In the genomic region with DNA sequence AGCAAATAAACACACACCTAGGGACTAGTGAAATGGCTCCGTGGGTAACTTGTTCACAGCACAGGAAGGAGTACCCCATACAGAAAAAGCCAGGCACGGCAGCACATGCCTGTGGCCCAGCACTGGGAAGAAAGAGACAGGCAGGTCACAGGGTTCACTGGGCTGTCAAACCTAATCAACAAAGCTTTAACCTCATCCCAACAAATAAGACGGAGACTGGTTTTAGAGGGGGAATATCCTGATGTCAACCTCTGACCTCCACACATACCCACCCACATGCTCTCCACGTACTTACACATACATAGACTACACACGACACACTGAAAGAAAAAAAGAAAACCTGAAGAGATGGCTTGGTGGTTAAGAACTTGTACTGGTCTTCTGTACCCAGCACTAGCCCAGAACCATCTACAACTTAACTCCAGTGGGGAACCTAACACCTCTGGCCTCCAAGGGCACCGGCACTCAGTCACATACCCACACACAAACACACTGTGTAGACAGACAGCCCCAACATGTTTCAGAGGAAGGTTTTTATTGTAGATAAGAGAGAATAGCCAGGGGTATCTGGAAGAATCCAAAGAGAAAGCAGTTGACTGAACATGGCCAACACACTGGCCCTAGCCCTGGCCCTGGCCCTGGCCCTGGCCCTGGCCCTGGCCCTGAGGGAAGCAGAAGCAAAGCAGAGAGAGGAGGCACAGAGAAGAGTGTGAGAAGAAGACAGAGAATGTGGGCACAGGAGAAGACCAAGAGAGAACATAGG, we compare ENCODE assay signal across 23 mouse cellular contexts. TPM values are rescaled to one million over a fixed set of nuclear protein-coding genes. Genes with fewer than 3 reads are reported as not detected.
A peak's percentile ranks its signal among the peaks of the same experiment; 100 is the strongest.
DNase-seq lines count a peak whose midpoint lies in the region; ATAC-seq and TF ChIP-seq lines count a peak whose summit lies in the region.
"Had no signal": no experiment of that assay in that cellular context is flagged by ENCODE, and none has a peak within 500 bp of the region (broad histone marks: within the 10 kb centered on the region; RNA-seq: fewer than 3 reads in every experiment).

No protein-coding gene starts in this region.

- no peak overlapping the region for H3K4me3 ChIP-seq in liver, embryonic 12.5 days
- H3K4me3 ChIP-seq in liver, postnatal 0 days (ENCODE audit: low read depth, low read length): no peak overlapping the region
- H3K4me3 ChIP-seq: forebrain, embryonic 15.5 days; heart, embryonic 15.5 days; limb, embryonic 10.5 days; limb, embryonic 15.5 days; lung, embryonic 15.5 days; midbrain, embryonic 13.5 days had no signal

- 0 out of 2 replicates have a peak overlapping the region, but pooled peaks have one; percentile 5 for H3K4me2 ChIP-seq in liver, embryonic 12.5 days
- H3K4me2 ChIP-seq in liver, postnatal 0 days (ENCODE audit: low read depth, low read length): no peak overlapping the region
- H3K4me2 ChIP-seq: forebrain, embryonic 15.5 days; heart, embryonic 15.5 days; limb, embryonic 15.5 days; lung, embryonic 15.5 days; midbrain, embryonic 13.5 days had no signal

- 53% methylated on average over 6 of the region's 6 CpGs for WGBS in liver, embryonic 12.5 days (ENCODE audit: insufficient replicate concordance)
- 56% methylated on average over 6 of the region's 6 CpGs for WGBS in liver, postnatal 0 days (ENCODE audit: insufficient replicate concordance)

- H3K4me1 ChIP-seq in liver, embryonic 12.5 days: peaks cover 45% of the 10 kb centered on the region
- peaks cover 25% of the 10 kb centered on the region for H3K4me1 ChIP-seq in liver, postnatal 0 days (ENCODE audit: insufficient read depth)
- H3K4me1 ChIP-seq: forebrain, embryonic 15.5 days; limb, embryonic 10.5 days; limb, embryonic 15.5 days; midbrain, embryonic 13.5 days had no signal

- H3K9ac ChIP-seq in liver, embryonic 12.5 days: no peak overlapping the region
- no peak overlapping the region for H3K9ac ChIP-seq in liver, postnatal 0 days (replicated peaks)
- H3K9ac ChIP-seq: forebrain, embryonic 15.5 days; heart, embryonic 15.5 days; limb, embryonic 15.5 days; lung, embryonic 15.5 days; midbrain, embryonic 13.5 days had no signal

- H3K27ac ChIP-seq in liver, embryonic 12.5 days: peak overlapping the region; percentile 27; the same call in 1 of the 2 replicates
- H3K27ac ChIP-seq in liver, postnatal 0 days (ENCODE audit: low read depth): 0 out of 2 replicates have a peak overlapping the region, but pooled peaks have one; percentile 42
- H3K27ac ChIP-seq: forebrain, embryonic 15.5 days; heart, embryonic 15.5 days; hindbrain, postnatal 0 days; limb, embryonic 10.5 days; limb, embryonic 15.5 days; lung, embryonic 15.5 days; midbrain, embryonic 13.5 days had no signal

- no peak for TF ChIP-seq EP300 in liver, postnatal 0 days (IDR thresholded peaks at IDR 0.05; ENCODE audit: low read depth)

- no peaks in the 10 kb centered on the region for H3K9me3 ChIP-seq in liver, embryonic 12.5 days (replicated peaks)
- no peaks in the 10 kb centered on the region for H3K9me3 ChIP-seq in liver, postnatal 0 days (ENCODE audit: low read length)
- H3K9me3 ChIP-seq: forebrain, embryonic 15.5 days; heart, embryonic 15.5 days; limb, embryonic 10.5 days; lung, embryonic 15.5 days; midbrain, embryonic 13.5 days had no signal

- H3K36me3 ChIP-seq in liver, embryonic 12.5 days: no peaks in the 10 kb centered on the region
- no peaks in the 10 kb centered on the region for H3K36me3 ChIP-seq in liver, postnatal 0 days (replicated peaks; ENCODE audit: insufficient read depth, low read length)
- H3K36me3 ChIP-seq: heart, embryonic 15.5 days; limb, embryonic 15.5 days; lung, embryonic 15.5 days had no signal

- peak; percentile 30 for ATAC-seq in common myeloid progenitor, adult 5-6 weeks (replicated peaks; ENCODE audit: low read depth, poor library complexity, severe bottlenecking)
- peak; percentile 60 for ATAC-seq in liver, embryonic 12.5 days
- peak; percentile 18; the same call in 1 of the 2 replicates for ATAC-seq in liver, postnatal 0 days
- ATAC-seq: forebrain, embryonic 15.5 days; hindbrain, postnatal 0 days; intestine, embryonic 16.5 days; midbrain, embryonic 13.5 days had no signal

- no peaks in the 10 kb centered on the region for H3K27me3 ChIP-seq in liver, embryonic 12.5 days (replicated peaks)
- no peaks in the 10 kb centered on the region for H3K27me3 ChIP-seq in liver, postnatal 0 days (ENCODE audit: insufficient read depth, low read length)
- H3K27me3 ChIP-seq: forebrain, embryonic 15.5 days; heart, embryonic 15.5 days; limb, embryonic 15.5 days; lung, embryonic 15.5 days; midbrain, embryonic 13.5 days had no signal

- DNase-seq in Muller cell, postnatal 12 days (ENCODE audit: inconsistent ontology term): peak; percentile 56
- no peak for DNase-seq in liver, postnatal 0 days
- no peak for DNase-seq in adrenal gland, adult (ENCODE audit: inconsistent age in 2 of 2, low spot score in 1 of 2)
- DNase-seq in gastrocnemius, postnatal 25 days: no peak
- no peak for DNase-seq in embryo, embryonic 11 days
- no peak for DNase-seq in spleen, postnatal 14 days (ENCODE audit: low spot score in 2 of 2)
- DNase-seq: adrenal gland, postnatal 10 days; B cell, adult 2 months; cerebellum, adult 9-10 months; cerebellum, postnatal 36 days; kidney, postnatal 14 days; layer of hippocampus, adult 9-11 months; thymus, postnatal 4 days had no signal

- no peak for TF ChIP-seq CTCF in liver, postnatal 0 days (IDR thresholded peaks at IDR 0.05; ENCODE audit: low read depth)

RNA-seq across cellular contexts. Expression of a gene that starts 12.6 kb away (rescaled TPM):
- total RNA-seq in common myeloid progenitor, adult 5-6 weeks (2017): 11.4 and 14.8 TPM in 2 replicates
- polyA plus RNA-seq in liver, embryonic 12.5 days (2016; fragmentation: Nextera tagmentation; extraction: Ambion mirVana): 18.1 and 20.1 TPM in 2 replicates
- polyA plus RNA-seq in liver, postnatal 0 days (2015; fragmentation: Nextera tagmentation; extraction: Ambion mirVana): 28.9 and 31.3 TPM in 2 replicates
- 10 to 100 TPM; 51.6 to 55.8 TPM for total RNA-seq in gastrocnemius, postnatal 25 days (2021)
